Mouse (Mus musculus) brain, adult 10 weeks (tissue): ENCODE measurements around the gene Vmn2r34. TPM values are rescaled to one million over a fixed set of nuclear protein-coding genes. Genes with fewer than 3 reads are reported as not detected.

ENCODE experiments used
- polyA plus RNA-seq: library from polyadenylated mRNA; stranded (reverse); fragments of 350-450 nt; fragmentation: Illumina TruSeq; extraction: RNeasy Lipid Tissue Mini Kit (QIAGEN cat#74804); gene quantifications from one replicate; pipeline ENCODE4 v1.2.3, GENCODE M21; 2015; ENCODE audit warnings: low read depth, low replicate concordance

The Vmn2r34 gene
- polyA plus RNA-seq: not detected

DNA sequence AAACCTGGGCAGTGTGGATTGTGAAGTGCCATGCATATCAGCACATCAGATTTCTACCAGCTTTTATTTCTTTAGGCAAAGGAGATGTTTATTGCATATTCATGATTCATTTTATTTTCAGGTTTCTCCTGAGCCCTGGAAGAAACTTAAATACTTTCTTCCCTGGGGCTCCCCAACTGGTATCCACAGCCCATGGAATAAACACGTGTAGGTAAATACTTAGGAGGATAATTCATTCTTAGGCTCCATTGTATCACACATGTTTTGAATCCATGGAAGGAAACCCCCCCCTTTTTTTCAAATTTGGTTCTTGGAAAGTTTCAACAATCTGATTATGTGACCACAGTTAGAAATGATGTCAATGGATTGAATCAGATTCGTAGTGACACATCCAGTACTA is at the start of gene Vmn2r34:
Gene Vmn2r34 (minus strand): TSS at position 101 of the 400 bp plus-strand sequence.

Other genes starting within 250 kb of the Vmn2r34 start
- gene Vmn2r32, start 209.5 kb downstream of the Vmn2r34 start, polyA plus RNA-seq: not detected
- gene Vmn2r33, start 122.7 kb downstream of the Vmn2r34 start, polyA plus RNA-seq: not detected
- gene Vmn2r35, start 130.4 kb upstream of the Vmn2r34 start, polyA plus RNA-seq: not detected
- not detected for gene Vmn2r36, start 213.0 kb upstream of the Vmn2r34 start, polyA plus RNA-seq